ENCODE assay signal across 23 mouse cellular contexts in the genomic region with DNA sequence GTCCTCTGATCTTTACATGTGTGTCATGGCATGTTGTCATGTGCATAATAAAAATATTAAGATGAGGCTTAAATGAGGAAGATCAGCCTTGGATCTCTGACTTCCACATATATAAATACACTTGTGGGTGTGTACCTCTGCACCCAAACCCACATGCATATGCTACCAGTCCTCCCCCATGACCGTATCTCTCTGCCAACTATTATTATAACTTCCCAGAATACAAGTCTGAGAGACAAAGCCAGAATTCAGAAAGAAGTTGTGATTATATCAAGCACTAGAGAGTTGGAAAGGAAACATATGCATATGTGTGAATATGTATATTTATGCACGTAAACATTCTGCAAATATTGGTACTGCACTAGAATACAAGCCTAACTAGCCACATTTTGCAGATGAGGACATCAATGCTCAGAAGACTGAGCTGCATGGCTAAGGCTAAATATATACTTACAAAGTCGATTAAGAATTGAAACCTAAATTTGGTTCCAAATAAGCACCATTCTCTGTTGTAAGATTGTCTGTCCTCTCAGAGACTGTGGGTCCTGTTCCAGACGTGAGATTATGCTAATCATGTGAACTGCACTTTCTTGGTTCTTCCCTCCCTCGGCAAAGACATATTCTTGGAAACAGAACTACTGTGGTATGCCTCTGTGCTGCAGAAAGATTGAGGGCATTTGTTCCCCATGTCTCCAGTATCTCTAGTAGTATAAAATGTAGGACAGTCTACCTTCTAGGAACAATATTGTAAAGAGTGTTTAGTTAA.
DNase-seq lines count a peak whose midpoint lies in the region; ATAC-seq lines count a peak whose summit lies in the region.
"Had no signal": no experiment of that assay in that cellular context is flagged by ENCODE, and none has a peak within 500 bp of the region (broad histone marks: within the 10 kb centered on the region; RNA-seq: fewer than 3 reads in every experiment).

No protein-coding gene starts in this region.

- no peak overlapping the region for H3K9ac ChIP-seq in forebrain, embryonic 16.5 days (replicated peaks; ENCODE audit: low read depth, low read length)
- no peak overlapping the region for H3K9ac ChIP-seq in forebrain, embryonic 13.5 days
- H3K9ac ChIP-seq: embryonic facial prominence, embryonic 12.5 days; forebrain, embryonic 15.5 days had no signal

- no peak overlapping the region for H3K4me2 ChIP-seq in forebrain, embryonic 16.5 days (ENCODE audit: low read length)
- H3K4me2 ChIP-seq in forebrain, embryonic 13.5 days: no peak overlapping the region
- H3K4me2 ChIP-seq: embryonic facial prominence, embryonic 12.5 days; forebrain, embryonic 15.5 days had no signal

- H3K9me3 ChIP-seq in forebrain, embryonic 16.5 days (ENCODE audit: control insufficient read depth, low read length): no peaks in the 10 kb centered on the region
- no peaks in the 10 kb centered on the region for H3K9me3 ChIP-seq in forebrain, embryonic 13.5 days (replicated peaks)
- H3K9me3 ChIP-seq: embryonic facial prominence, embryonic 10.5 days; embryonic facial prominence, embryonic 12.5 days; forebrain, embryonic 15.5 days; G1E had no signal

- DNase-seq in frontal cortex, postnatal 14 days (ENCODE audit: low spot score in 2 of 2): no peak
- DNase-seq in right cerebral cortex, adult 18-20 months: peak; percentile 1
- DNase-seq in right cerebral cortex, postnatal 14 days: no peak
- no peak for DNase-seq in cerebellum, adult 18-20 months
- DNase-seq: adrenal gland, adult 8-10 months; adrenal gland, postnatal 14 days; adrenal gland, postnatal 36 days; B cell, adult 2 months; cerebellum, adult 11 months; cerebellum, adult 2 months; cerebellum, adult 9-10 months; cerebellum, postnatal 25 days had no signal

- H3K27ac ChIP-seq in forebrain, embryonic 16.5 days (ENCODE audit: low read length): no peak overlapping the region
- no peak overlapping the region for H3K27ac ChIP-seq in forebrain, embryonic 13.5 days
- H3K27ac ChIP-seq: embryonic facial prominence, embryonic 10.5 days; embryonic facial prominence, embryonic 12.5 days; forebrain, embryonic 15.5 days had no signal

- no peaks in the 10 kb centered on the region for H3K27me3 ChIP-seq in forebrain, embryonic 16.5 days (replicated peaks; ENCODE audit: control insufficient read depth, insufficient read depth, low read length)
- no peaks in the 10 kb centered on the region for H3K27me3 ChIP-seq in forebrain, embryonic 13.5 days
- H3K27me3 ChIP-seq: CH12.LX; embryonic facial prominence, embryonic 12.5 days; forebrain, embryonic 15.5 days had no signal

- ATAC-seq in forebrain, embryonic 16.5 days: peak; percentile 49; the same call in 1 of the 2 replicates
- ATAC-seq in forebrain, embryonic 13.5 days: no peak
- peak; percentile 93 for ATAC-seq in frontal cortex, adult (ENCODE audit: low TSS enrichment)
- ATAC-seq: activated CD4-positive, CD25-positive, alpha-beta regulatory T cell, adult 4 months; CD4-positive, CD25-positive, alpha-beta regulatory T cell, adult 4 months; forebrain, embryonic 15.5 days; Patski had no signal

- WGBS in forebrain, embryonic 16.5 days: 64% methylated on average over 5 of the region's 5 CpGs
- 79% methylated on average over 5 of the region's 5 CpGs for WGBS in forebrain, embryonic 13.5 days

- no peaks in the 10 kb centered on the region for H3K4me1 ChIP-seq in forebrain, embryonic 16.5 days (replicated peaks; ENCODE audit: control insufficient read depth, insufficient read depth, low read length)
- H3K4me1 ChIP-seq in forebrain, embryonic 13.5 days: no peaks in the 10 kb centered on the region
- H3K4me1 ChIP-seq: embryonic facial prominence, embryonic 10.5 days; embryonic facial prominence, embryonic 12.5 days; forebrain, embryonic 15.5 days had no signal

- H3K4me3 ChIP-seq in forebrain, embryonic 16.5 days (replicated peaks; ENCODE audit: low read length): no peak overlapping the region
- no peak overlapping the region for H3K4me3 ChIP-seq in forebrain, embryonic 13.5 days
- H3K4me3 ChIP-seq: embryonic facial prominence, embryonic 10.5 days; embryonic facial prominence, embryonic 12.5 days; forebrain, embryonic 15.5 days had no signal

- no peaks in the 10 kb centered on the region for H3K36me3 ChIP-seq in forebrain, embryonic 16.5 days (ENCODE audit: control insufficient read depth, insufficient read depth)
- H3K36me3 ChIP-seq in forebrain, embryonic 13.5 days (ENCODE audit: poor library complexity, severe bottlenecking): no peaks in the 10 kb centered on the region
- H3K36me3 ChIP-seq: embryonic facial prominence, embryonic 10.5 days; embryonic facial prominence, embryonic 12.5 days; forebrain, embryonic 15.5 days; G1E had no signal
